Mouse (Mus musculus) ES-Bruce4 (cell line): ENCODE results near the gene Ccdc32. TPM values are rescaled to one million over a fixed set of nuclear protein-coding genes. Genes with fewer than 3 reads are reported as not detected.
A peak's percentile ranks its signal among the peaks of the same experiment; 100 is the strongest.

Experiments
- H3K27ac ChIP-seq: 2 replicates; pipeline ENCODE4 v1.5.1; 2012; ENCODE audit warnings: low read length, inconsistent platforms; ENCODE audit not compliant: insufficient read depth
- H3K27me3 ChIP-seq: 2 replicates; pipeline ENCODE4 v1.6.1; 2012; ENCODE audit warnings: mild to moderate bottlenecking, low read length, inconsistent platforms; ENCODE audit not compliant: control insufficient read depth, poor library complexity, insufficient read depth, severe bottlenecking
- H3K36me3 ChIP-seq: 2 replicates; pipeline ENCODE4 v1.6.1; 2012; ENCODE audit warnings: inconsistent platforms, mild to moderate bottlenecking, low read length, moderate library complexity; ENCODE audit not compliant: control insufficient read depth, poor library complexity, insufficient read depth, severe bottlenecking
- H3K4me1 ChIP-seq: one replicate; pipeline ENCODE4 v1.8.1; 2011; ENCODE audit warnings: low read length; ENCODE audit not compliant: control insufficient read depth, insufficient read depth
- H3K4me3 ChIP-seq: 2 replicates; pipeline ENCODE4 v1.5.1; 2011; ENCODE audit warnings: low read depth, mild to moderate bottlenecking, low read length
- H3K9ac ChIP-seq: 2 replicates; pipeline ENCODE4 v1.6.1; 2012; ENCODE audit warnings: low read depth, mild to moderate bottlenecking, inconsistent platforms; ENCODE audit not compliant: poor library complexity, severe bottlenecking
- H3K9me3 ChIP-seq: replicated peaks from 2 replicates; pipeline ENCODE4 v1.6.1; 2012; ENCODE audit warnings: mild to moderate bottlenecking, low read length, inconsistent platforms; ENCODE audit not compliant: control insufficient read depth, poor library complexity, insufficient read depth, severe bottlenecking
- CTCF ChIP-seq: IDR thresholded peaks from one replicate; pipeline ENCODE4 v1.8.1; 2011; ENCODE audit warnings: low read depth, low read length
- EP300 ChIP-seq: IDR thresholded peaks from 2 replicates; pipeline ENCODE4 v1.6.1; 2011; ENCODE audit warnings: low read depth, low read length; ENCODE audit not compliant: insufficient read depth
- POLR2A ChIP-seq: IDR thresholded peaks from one replicate; pipeline ENCODE4 v1.8.1; 2011; ENCODE audit warnings: low read length; ENCODE audit not compliant: insufficient read depth
- polyA plus RNA-seq: library from polyadenylated mRNA; stranded (reverse); fragments of >200 nt; gene quantifications from 2 replicates; pipeline ENCODE4 v1.2.4, GENCODE M21; 2011; ENCODE audit warnings: low read depth; ENCODE audit not compliant: missing spikeins, insufficient read depth, insufficient read length

Ccdc32 gene
- polyA plus RNA-seq, 1 experiment = 8.7 TPM

GRCm38 (mm10) chr2:119032191-119032590, 3.0 kb upstream of the Ccdc32 start:
- H3K36me3 ChIP-seq = peaks cover 4% of the 10 kb centered on the region; the same call in 1 of the 2 replicates
- H3K4me3 ChIP-seq = no peak overlapping the region
- TF ChIP-seq CTCF (no peak), POLR2A (no peak), EP300 (no peak)
- H3K9me3 ChIP-seq = no peaks in the 10 kb centered on the region
- H3K9ac ChIP-seq = no peak overlapping the region
- H3K4me1 ChIP-seq = no peaks in the 10 kb centered on the region
- H3K27me3 ChIP-seq = no peaks in the 10 kb centered on the region
- no peak overlapping the region for H3K27ac ChIP-seq

DNA sequence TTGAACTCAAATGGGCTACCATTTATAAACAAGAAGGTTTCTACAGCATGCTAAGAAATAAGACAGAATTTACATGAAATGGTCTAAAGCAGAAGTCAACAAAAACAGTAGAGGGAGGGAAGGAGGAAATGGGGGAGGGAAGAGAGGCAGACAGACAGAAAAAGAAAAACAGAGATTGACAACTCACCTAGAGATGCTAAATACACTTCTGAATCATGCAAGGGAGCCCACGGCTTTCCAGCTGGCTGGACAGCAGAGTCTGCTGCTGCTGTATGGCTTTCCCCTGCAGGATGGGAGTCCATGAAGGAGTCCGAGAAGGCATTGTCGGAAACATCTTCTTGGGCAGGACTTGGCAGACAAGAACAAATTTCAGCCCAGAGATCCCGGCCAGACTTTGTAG, 2.2 kb downstream of the Ccdc32 start:
- H3K9me3 ChIP-seq = 0 out of 2 replicates have a peak, but pooled peaks cover 1% of the 10 kb centered on the region
- no peak overlapping the region for H3K27ac ChIP-seq
- H3K27me3 ChIP-seq = no peaks in the 10 kb centered on the region
- TF ChIP-seq CTCF (no peak), POLR2A (no peak), EP300 (no peak)
- H3K9ac ChIP-seq = no peak overlapping the region
- no peaks in the 10 kb centered on the region for H3K4me1 ChIP-seq
- H3K4me3 ChIP-seq = no peak overlapping the region
- H3K36me3 ChIP-seq = 0 out of 2 replicates have a peak, but pooled peaks cover under 1% of the 10 kb centered on the region

DNA sequence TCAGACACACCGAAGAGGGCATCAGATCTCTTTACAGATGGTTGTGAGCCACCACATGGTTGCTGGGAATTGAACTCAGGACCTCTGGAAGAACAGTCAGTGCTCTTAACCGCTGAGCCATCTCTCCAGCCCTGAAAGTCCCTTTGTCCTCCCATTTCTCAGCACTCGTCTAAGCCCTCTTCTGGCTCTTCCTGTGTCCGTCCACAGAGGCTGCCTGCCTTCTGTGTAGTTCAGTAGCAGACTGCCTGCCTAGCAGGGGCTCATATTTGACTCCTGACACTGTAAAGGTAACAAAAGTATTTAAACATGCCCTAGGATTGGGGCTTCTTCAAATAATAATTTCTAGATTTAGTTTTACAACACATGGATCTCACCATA, 4.0 kb downstream of the Ccdc32 start:
- Histone ChIP-seq H3K36me3 (peaks cover 8% of the 10 kb centered on the region; the same call in 1 of the 2 replicates), H3K27ac (no peak overlapping the region), H3K9me3 (0 out of 2 replicates have a peak, but pooled peaks cover 3% of the 10 kb centered on the region), H3K27me3 (no peaks in the 10 kb centered on the region), H3K4me3 (no peak overlapping the region), H3K9ac (no peak overlapping the region), H3K4me1 (no peaks in the 10 kb centered on the region)
- TF ChIP-seq POLR2A = no peak
- TF ChIP-seq CTCF = no peak
- TF ChIP-seq EP300 = no peak

GRCm38 (mm10) chr2:119024536-119025238, 4.5 kb downstream of the Ccdc32 start:
- Histone ChIP-seq H3K9me3 (0 out of 2 replicates have a peak, but pooled peaks cover 3% of the 10 kb centered on the region), H3K4me1 (no peaks in the 10 kb centered on the region), H3K36me3 (peaks cover 8% of the 10 kb centered on the region; the same call in 1 of the 2 replicates), H3K9ac (no peak overlapping the region), H3K4me3 (no peak overlapping the region), H3K27ac (no peak overlapping the region), H3K27me3 (no peaks in the 10 kb centered on the region)
- TF ChIP-seq EP300 (no peak), POLR2A (no peak), CTCF (peak; percentile 22)

DNA sequence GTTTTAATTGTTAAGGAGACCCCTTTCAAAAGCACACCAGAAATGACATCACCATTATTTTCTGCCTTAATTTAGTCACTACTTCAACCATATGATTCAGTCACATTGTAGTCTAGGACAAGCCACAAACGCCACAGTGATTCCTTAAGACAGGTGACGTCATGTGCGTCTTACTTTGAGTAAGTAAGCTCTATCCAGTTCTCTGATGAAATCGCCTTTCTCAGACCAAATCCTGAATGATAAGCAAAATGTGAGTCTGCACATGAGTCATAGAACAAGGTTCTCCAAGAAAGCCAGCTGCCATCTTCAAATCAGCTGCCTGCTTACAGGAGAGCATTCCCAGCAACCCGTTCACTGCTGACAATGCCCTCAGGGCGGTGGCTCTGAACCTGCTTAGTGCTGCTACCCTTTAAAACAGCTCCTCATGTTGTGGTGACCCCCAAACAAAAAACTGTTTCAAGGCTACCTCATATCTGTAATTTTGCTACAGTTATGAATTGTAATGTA, 6.0 kb downstream of the Ccdc32 start:
- no peak overlapping the region for H3K27ac ChIP-seq

DNA sequence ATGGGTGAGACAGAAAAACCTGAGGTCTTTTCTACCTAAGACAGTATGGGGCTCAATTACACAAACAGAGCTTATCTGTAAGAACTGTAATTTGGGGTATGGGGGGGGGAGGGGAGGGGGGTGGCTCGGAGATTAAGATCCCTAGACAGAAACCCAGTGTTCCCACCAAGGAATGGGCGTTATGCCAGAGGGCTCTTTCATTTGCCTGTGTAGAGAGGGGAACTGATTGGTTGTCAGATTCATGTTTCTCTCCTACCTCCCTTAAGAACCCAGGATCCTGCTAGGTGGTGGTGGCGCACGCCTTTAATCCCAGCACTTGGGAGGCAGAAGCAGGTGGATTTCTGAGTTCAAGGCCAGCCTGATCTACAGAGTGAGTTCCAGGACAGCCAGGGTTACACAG, 9.7 kb downstream of the Ccdc32 start:
- TF ChIP-seq POLR2A (no peak), CTCF (no peak), EP300 (no peak)
- Histone ChIP-seq H3K27me3 (no peaks in the 10 kb centered on the region), H3K9ac (no peak overlapping the region), H3K4me1 (no peaks in the 10 kb centered on the region), H3K36me3 (peaks cover 8% of the 10 kb centered on the region; the same call in 1 of the 2 replicates), H3K27ac (no peak overlapping the region), H3K4me3 (no peak overlapping the region), H3K9me3 (0 out of 2 replicates have a peak, but pooled peaks cover 3% of the 10 kb centered on the region)

More for the DNA sequence above, 6.0 kb downstream of the Ccdc32 start:
- TF ChIP-seq POLR2A = no peak
- no peak for TF ChIP-seq CTCF
- TF ChIP-seq EP300 = no peak
- H3K27me3 ChIP-seq = no peaks in the 10 kb centered on the region
- H3K4me1 ChIP-seq = no peaks in the 10 kb centered on the region
- no peak overlapping the region for H3K9ac ChIP-seq
- no peak overlapping the region for H3K4me3 ChIP-seq
- peaks cover 8% of the 10 kb centered on the region; the same call in 1 of the 2 replicates for H3K36me3 ChIP-seq
- H3K9me3 ChIP-seq = 0 out of 2 replicates have a peak, but pooled peaks cover 3% of the 10 kb centered on the region
